Mouse (Mus musculus): ENCODE results near the gene Gm17660. TPM values are rescaled to one million over a fixed set of nuclear protein-coding genes. Genes with fewer than 3 reads are reported as not detected.

Gene Gm17660
- total and polyA plus RNA-seq, 3 experiments = not detected

DNA sequence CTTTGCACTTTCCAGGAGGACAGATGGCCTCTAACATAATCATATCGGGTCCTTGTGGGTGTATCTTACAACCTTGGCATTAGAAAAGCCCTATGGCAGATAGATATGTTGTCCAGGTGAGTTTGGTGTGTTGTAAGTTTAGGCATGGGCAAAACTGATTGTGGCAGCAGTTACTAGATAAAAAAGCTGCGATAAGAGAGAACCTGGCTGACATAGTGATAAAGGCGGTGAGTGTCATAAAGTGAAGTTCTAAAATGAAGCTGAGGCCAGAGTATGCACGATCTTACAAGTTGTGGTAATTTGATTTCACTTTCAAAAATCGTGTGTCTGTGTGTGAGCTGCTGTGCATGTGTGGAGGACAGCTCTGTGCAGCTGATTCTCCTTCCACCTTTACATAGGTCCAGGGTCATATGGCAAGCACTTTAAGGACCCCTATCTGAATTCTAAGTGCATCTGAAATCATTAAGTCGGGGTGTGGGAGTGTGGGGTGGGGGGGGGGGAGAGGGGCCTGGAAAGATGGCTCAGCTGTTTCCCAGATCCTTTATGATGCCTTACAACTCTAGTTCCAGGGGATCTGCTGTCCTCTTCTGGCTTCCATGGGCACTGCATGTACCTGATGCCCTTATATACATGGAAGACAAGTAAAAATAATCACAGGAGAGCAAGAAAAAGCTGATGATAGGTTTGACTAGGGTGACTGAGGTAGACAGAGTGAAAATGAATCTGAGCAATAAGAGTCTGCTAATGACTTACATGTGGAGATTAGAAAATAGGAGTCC lies 38.1 kb downstream of the Gm17660 start:
- Histone ChIP-seq H3K4me1 (ENCODE audit: control insufficient read depth in 1 of 2, insufficient read depth in 2 of 2, low read length in 2 of 2) (peaks cover 4 to 12% of the 10 kb centered on the region in 2 experiments), H3K27ac (ENCODE audit: control insufficient read depth, low read depth, low read length) (no peak overlapping the region), H3K4me3 (ENCODE audit: control insufficient read depth in 1 of 2, insufficient read depth in 1 of 2, low read depth in 2 of 2, low read length in 2 of 2) (no peak overlapping the region), H3K27me3 (ENCODE audit: control insufficient read depth in 1 of 2, insufficient read depth in 2 of 2, low read length in 2 of 2) (no peaks in the 10 kb centered on the region), H3K36me3 (ENCODE audit: control insufficient read depth in 1 of 2, insufficient read depth in 2 of 2, low read length in 2 of 2) (peaks cover 0 to 11% of the 10 kb centered on the region in 2 experiments; a peak in 2 of 4 replicates), H3K9ac (ENCODE audit: control insufficient read depth, low read depth, low read length, poor library complexity, severe bottlenecking) (no peak overlapping the region), H3K9me3 (replicated peaks; ENCODE audit: insufficient read depth, low read length) (no peaks in the 10 kb centered on the region), H3K79me2 (ENCODE audit: control insufficient read depth, insufficient read depth, low read length, poor library complexity) (no peaks in the 10 kb centered on the region)
- peak; percentile 65 for DNase-seq (ENCODE audit: low read depth, low spot score)
- TF ChIP-seq SIN3A (IDR thresholded peaks at IDR 0.05; ENCODE audit: low read length) (no peak), NRF1 (IDR thresholded peaks at IDR 0.05; ENCODE audit: insufficient read depth, low read depth, low read length, poor library complexity, severe bottlenecking) (no peak), TAL1 (IDR thresholded peaks at IDR 0.05; ENCODE audit: low read length) (no peak), ELF1 (IDR thresholded peaks at IDR 0.05; ENCODE audit: low read depth, low read length) (no peak), MXI1 (IDR thresholded peaks at IDR 0.05; ENCODE audit: low read depth, low read length) (no peak), CTCF (IDR thresholded peaks at IDR 0.05 in 2 of 3, conservative IDR thresholded peaks at IDR 0.05 in 1 of 3; ENCODE audit: control insufficient read depth in 1 of 3, insufficient read depth in 1 of 3, low read depth in 2 of 3, low read length in 3 of 3, poor library complexity in 1 of 3, severe bottlenecking in 1 of 3) (peak; percentile 54 to 79 (median 75)), HCFC1 (IDR thresholded peaks at IDR 0.05; ENCODE audit: low read depth, low read length) (no peak), MYC (IDR thresholded peaks at IDR 0.05; ENCODE audit: low read depth, low read length) (no peak), EP300 (IDR thresholded peaks at IDR 0.05; ENCODE audit: low read depth in 1 of 2, low read length in 2 of 2) (peak in 1 of 2 experiments; percentile 27; a peak in 1 of 4 replicates), USF2 (IDR thresholded peaks at IDR 0.05; ENCODE audit: borderline replicate concordance in 1 of 2, insufficient read depth in 1 of 2, low read depth in 1 of 2, low read length in 2 of 2) (no peak), RAD21 (IDR thresholded peaks at IDR 0.05; ENCODE audit: low read depth, low read length) (peak; percentile 75), GATA1 (IDR thresholded peaks at IDR 0.05; ENCODE audit: low read depth, low read length) (peak; percentile 62), SMC3 (IDR thresholded peaks at IDR 0.05; ENCODE audit: low read depth, low read length) (peak; percentile 84), TCF12 (IDR thresholded peaks at IDR 0.05; ENCODE audit: low read depth, low read length) (no peak), CHD1 (IDR thresholded peaks at IDR 0.05; ENCODE audit: low read depth, low read length) (no peak), UBTF (IDR thresholded peaks at IDR 0.05; ENCODE audit: borderline replicate concordance, insufficient read depth, low read depth, low read length) (no peak), RCOR1 (IDR thresholded peaks at IDR 0.05; ENCODE audit: low read depth, low read length) (no peak), POLR2AphosphoS5 (IDR thresholded peaks at IDR 0.05; ENCODE audit: borderline replicate concordance, low read depth, low read length) (no peak), ZC3H11A (IDR thresholded peaks at IDR 0.05; ENCODE audit: low read depth, low read length) (peak; percentile 87), MAX (IDR thresholded peaks at IDR 0.05; ENCODE audit: low read length) (no peak), MAZ (IDR thresholded peaks at IDR 0.05; ENCODE audit: low read depth, low read length) (no peak; the same call in 1 of the 2 replicates), CHD2 (IDR thresholded peaks at IDR 0.05; ENCODE audit: low read length) (no peak), TBP (IDR thresholded peaks at IDR 0.05; ENCODE audit: low read depth, low read length) (no peak)
